Mouse (Mus musculus) liver, postnatal 0 days (tissue): Measurements from ENCODE around the gene Grin3b. TPM values are rescaled to one million over a fixed set of nuclear protein-coding genes. Genes with fewer than 3 reads are reported as not detected.

ENCODE experiments used
- ATAC-seq: fragments of 200-750 bp; cut with Nextera tagmentation; 2 replicates; pipeline ENCODE4 v1.8.0; 2017; ENCODE audit warnings: mild to moderate bottlenecking, moderate library complexity
- DNase-seq: peaks from one replicate; pipeline ENCODE4 v3.0.0-alpha.2; 2016
- H3K27ac ChIP-seq: fragments of 300-500 bp; sonication (generic); 2 replicates; pipeline ENCODE4 v1.5.1; 2014; ENCODE audit warnings: antibody characterized with exemption, moderate library complexity, mild to moderate bottlenecking, low read depth
- H3K27me3 ChIP-seq: fragments of 300-500 bp; sonication (generic); 2 replicates; pipeline ENCODE4 v1.6.1; 2014; ENCODE audit warnings: low read length, control low read depth, mixed read lengths; ENCODE audit not compliant: insufficient read depth
- H3K36me3 ChIP-seq: fragments of 300-500 bp; sonication (generic); replicated peaks from 2 replicates; pipeline ENCODE4 v1.6.1; 2014; ENCODE audit warnings: mild to moderate bottlenecking, control low read depth, low read length, moderate library complexity, mixed read lengths; ENCODE audit not compliant: insufficient read depth
- H3K4me1 ChIP-seq: fragments of 300-500 bp; sonication (generic); 2 replicates; pipeline ENCODE4 v1.6.1; 2014; ENCODE audit warnings: antibody characterized with exemption, mild to moderate bottlenecking, control low read depth; ENCODE audit not compliant: insufficient read depth
- H3K4me2 ChIP-seq: fragments of 300-500 bp; sonication (generic); 2 replicates; pipeline ENCODE4 v1.6.1; 2014; ENCODE audit warnings: low read depth, mild to moderate bottlenecking, low read length, moderate library complexity, mixed read lengths
- H3K4me3 ChIP-seq: fragments of 300-500 bp; sonication (generic); 2 replicates; pipeline ENCODE4 v1.5.1; 2014; ENCODE audit warnings: low read depth, low read length
- H3K9ac ChIP-seq: fragments of 300-500 bp; sonication (generic); replicated peaks from 2 replicates; pipeline ENCODE4 v1.6.1; 2014; ENCODE audit warnings: mild to moderate bottlenecking, moderate library complexity
- H3K9me3 ChIP-seq: fragments of 300-500 bp; sonication (generic); 2 replicates; pipeline ENCODE4 v1.6.1; 2016; ENCODE audit warnings: mild to moderate bottlenecking, control low read depth, low read length, mixed read lengths
- CTCF ChIP-seq: sonication (generic); IDR thresholded peaks from 2 replicates; pipeline ENCODE4 v1.5.1; 2016; ENCODE audit warnings: antibody characterized with exemption, low read depth
- EP300 ChIP-seq: IDR thresholded peaks from 2 replicates; pipeline ENCODE4 v1.6.1; 2016; ENCODE audit warnings: antibody characterized with exemption, low read depth, mild to moderate bottlenecking
- WGBS: fragments of 180-500 bp; shearing (Covaris S2); extraction: QIAGEN DNeasy Blood & Tissue Kit; methylation state at CpG from one replicate; pipeline ENCODE4 v1.1.7; 2014; ENCODE audit not compliant: insufficient replicate concordance; 5-methylcytosine and 5-hydroxymethylcytosine counted together
- polyA plus RNA-seq: library from polyadenylated mRNA; unstranded; fragments of >200 nt; fragmentation: Nextera tagmentation; extraction: Ambion mirVana; gene quantifications from 2 replicates; pipeline ENCODE4 v1.2.1, GENCODE M21; 2015

Gene Grin3b
- polyA plus RNA-seq, 1 experiment from 2014 or later: 0.05 TPM

GRCm38 (mm10) chr10:80018739-80019297 is 48.3 kb downstream of the Grin3b start:
- H3K4me1 ChIP-seq: peaks cover 29% of the 10 kb centered on the region
- peak overlapping the region; percentile 94 for H3K27ac ChIP-seq
- 6% methylated on average over 15 of the region's 15 CpGs for WGBS
- TF ChIP-seq CTCF (no peak), EP300 (no peak)
- peak overlapping the region; percentile 24 for H3K4me3 ChIP-seq
- peak overlapping the region; percentile 63 for H3K4me2 ChIP-seq
- peaks cover 26% of the 10 kb centered on the region for H3K36me3 ChIP-seq
- no peak overlapping the region; the same call in 1 of the 2 replicates for H3K9ac ChIP-seq
- peak; percentile 47 for ATAC-seq
- H3K9me3 ChIP-seq: no peaks in the 10 kb centered on the region
- peak; percentile 62 for DNase-seq
- peaks cover 4% of the 10 kb centered on the region; the same call in 1 of the 2 replicates for H3K27me3 ChIP-seq

DNA sequence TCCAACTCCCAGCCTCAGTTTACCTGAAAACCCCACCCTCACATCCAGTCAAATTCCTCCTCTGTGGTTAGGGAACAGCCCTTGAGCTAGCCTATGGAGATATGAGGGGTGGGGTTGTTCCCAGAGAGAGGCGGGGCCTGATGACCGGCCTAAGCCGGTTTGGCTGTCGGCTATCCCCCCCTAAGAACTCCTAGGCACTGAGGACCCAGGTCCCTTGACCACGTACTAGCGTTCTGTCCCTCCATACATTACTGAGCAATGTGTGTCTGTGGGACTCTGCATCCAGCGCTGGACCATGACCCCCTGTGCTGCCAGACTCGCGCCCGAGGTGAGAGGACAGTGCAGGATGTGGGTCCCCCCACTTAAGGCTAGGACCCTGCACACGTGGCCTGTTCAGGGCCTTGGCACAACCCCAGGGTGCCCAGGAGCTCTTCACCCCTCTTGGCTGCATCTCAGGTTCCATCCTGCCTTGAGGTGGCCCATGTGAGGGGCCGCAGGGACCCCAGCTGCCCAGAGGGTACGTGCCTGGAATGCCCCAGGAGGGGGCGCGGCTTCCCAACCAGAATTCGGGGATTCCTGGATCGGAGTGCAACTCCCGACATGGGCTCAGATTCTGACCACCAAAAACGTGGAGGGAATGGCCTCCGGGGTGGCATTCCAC is 49.1 kb downstream of the Grin3b start:
- no peak for DNase-seq
- peaks cover 23% of the 10 kb centered on the region for H3K36me3 ChIP-seq
- peak overlapping the region; percentile 63 for H3K4me2 ChIP-seq
- 0 out of 2 replicates have a peak, but pooled peaks have one; percentile 7 for TF ChIP-seq CTCF
- no peak for TF ChIP-seq EP300
- 50% methylated on average over 20 of the region's 20 CpGs for WGBS
- H3K4me3 ChIP-seq: peak overlapping the region; percentile 24
- H3K27ac ChIP-seq: peak overlapping the region; percentile 94
- H3K9ac ChIP-seq: no peak overlapping the region
- H3K4me1 ChIP-seq: peaks cover 36% of the 10 kb centered on the region
- ATAC-seq: no peak
- no peaks in the 10 kb centered on the region for H3K9me3 ChIP-seq
- H3K27me3 ChIP-seq: peaks cover 4% of the 10 kb centered on the region; the same call in 1 of the 2 replicates

DNA sequence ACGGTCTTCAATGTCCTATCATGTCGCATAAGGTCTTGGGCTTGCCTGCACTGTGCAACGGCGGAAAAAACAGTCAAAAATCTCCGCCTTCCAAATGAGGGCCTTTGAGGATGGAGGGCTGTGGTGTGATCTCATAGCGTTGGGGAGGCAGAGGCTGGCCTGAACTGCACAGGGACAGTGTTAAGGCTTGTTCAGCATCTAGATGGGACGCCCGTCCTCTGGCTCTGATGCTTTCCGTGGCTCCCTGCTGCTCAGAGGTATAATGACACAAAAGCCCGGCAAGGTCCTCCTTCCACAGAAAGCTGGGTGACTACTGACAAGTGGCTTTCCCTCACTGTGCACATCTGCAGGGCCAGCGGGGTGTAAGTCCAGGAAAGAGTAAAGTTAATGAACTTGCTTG is 49.7 kb downstream of the Grin3b start:
- H3K36me3 ChIP-seq: peaks cover 27% of the 10 kb centered on the region
- no peak for DNase-seq
- H3K9ac ChIP-seq: no peak overlapping the region

GRCm38 (mm10) chr10:80020603-80021319 is 50.2 kb downstream of the Grin3b start:
- Histone ChIP-seq H3K9me3 (no peaks in the 10 kb centered on the region), H3K27ac (no peak overlapping the region), H3K4me1 (peaks cover 36% of the 10 kb centered on the region), H3K27me3 (peaks cover 4% of the 10 kb centered on the region; the same call in 1 of the 2 replicates), H3K9ac (no peak overlapping the region), H3K36me3 (peaks cover 30% of the 10 kb centered on the region), H3K4me2 (no peak overlapping the region), H3K4me3 (no peak overlapping the region)
- TF ChIP-seq EP300: no peak
- TF ChIP-seq CTCF: peak; percentile 11
- DNase-seq (no peak), ATAC-seq (no peak)
- 79% methylated on average over 18 of the region's 18 CpGs for WGBS

More for the DNA sequence above, 49.7 kb downstream of the Grin3b start:
- Histone ChIP-seq H3K9me3 (no peaks in the 10 kb centered on the region), H3K4me2 (0 out of 2 replicates have a peak overlapping the region, but pooled peaks have one; percentile 63), H3K4me1 (peaks cover 38% of the 10 kb centered on the region), H3K4me3 (no peak overlapping the region), H3K27me3 (peaks cover 4% of the 10 kb centered on the region; the same call in 1 of the 2 replicates), H3K27ac (no peak overlapping the region)
- TF ChIP-seq EP300 (no peak), CTCF (no peak)
- ATAC-seq: no peak
- 69% methylated on average over 11 of the region's 11 CpGs for WGBS

DNA sequence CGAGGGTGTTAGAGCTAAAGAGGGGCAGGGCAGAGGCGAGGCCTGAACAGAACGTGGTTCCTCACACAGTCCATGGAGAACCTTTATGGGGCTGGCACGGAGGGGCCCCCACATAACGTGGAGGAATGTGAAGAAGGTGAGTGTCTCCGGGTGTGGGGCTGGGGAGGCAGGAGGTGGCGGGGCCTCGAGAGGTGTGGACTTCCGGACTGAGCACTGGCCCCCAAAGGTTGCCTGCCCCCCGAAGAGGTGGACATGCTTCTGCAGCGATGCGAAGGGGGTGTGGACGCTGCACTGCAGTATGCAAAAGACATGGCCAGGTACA is 50.8 kb downstream of the Grin3b start:
- H3K9ac ChIP-seq: no peak overlapping the region
- DNase-seq: no peak
- H3K36me3 ChIP-seq: peaks cover 33% of the 10 kb centered on the region
- H3K9me3 ChIP-seq: no peaks in the 10 kb centered on the region
- TF ChIP-seq EP300 (no peak), CTCF (no peak)
- no peak for ATAC-seq
- H3K4me1 ChIP-seq: peaks cover 34% of the 10 kb centered on the region
- H3K27me3 ChIP-seq: peaks cover 4% of the 10 kb centered on the region; the same call in 1 of the 2 replicates
- no peak overlapping the region for H3K4me2 ChIP-seq
- 89% methylated on average over 13 of the region's 13 CpGs for WGBS
- no peak overlapping the region for H3K27ac ChIP-seq
- no peak overlapping the region for H3K4me3 ChIP-seq

DNA sequence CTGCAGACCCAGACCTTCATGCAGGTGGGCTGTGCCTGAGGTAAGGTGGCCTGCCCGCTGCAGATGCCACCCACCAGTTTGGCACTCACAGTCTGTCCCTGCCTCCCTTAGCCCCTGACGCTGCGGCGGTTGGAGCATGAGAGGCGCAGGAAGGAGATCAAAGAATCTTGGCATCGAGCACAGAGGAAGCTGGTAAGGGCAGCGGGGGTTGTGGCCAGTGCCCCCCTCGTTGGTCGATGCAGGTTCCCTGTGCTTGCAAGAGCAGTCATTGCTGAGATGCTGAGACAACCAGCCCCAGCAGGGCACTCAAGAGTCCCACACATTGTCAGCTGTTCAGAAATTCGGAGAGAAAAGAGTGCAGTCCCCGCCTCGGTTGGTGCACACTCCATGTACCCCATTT is 51.6 kb downstream of the Grin3b start:
- ATAC-seq (no peak), DNase-seq (no peak)
- no peaks in the 10 kb centered on the region for H3K9me3 ChIP-seq
- H3K9ac ChIP-seq: no peak overlapping the region
- peaks cover 33% of the 10 kb centered on the region for H3K4me1 ChIP-seq
- H3K36me3 ChIP-seq: peaks cover 42% of the 10 kb centered on the region
- WGBS: 80% methylated on average over 12 of the region's 12 CpGs
- H3K4me2 ChIP-seq: no peak overlapping the region
- H3K4me3 ChIP-seq: no peak overlapping the region
- H3K27me3 ChIP-seq: peaks cover 4% of the 10 kb centered on the region; the same call in 1 of the 2 replicates
- H3K27ac ChIP-seq: no peak overlapping the region
- no peak for TF ChIP-seq CTCF
- TF ChIP-seq EP300: no peak
